Mouse (Mus musculus) stomach, postnatal 0 days (tissue): Measurements from ENCODE around the gene Gm5622.
"Not testable (repeated sequence)": the region's sequence is repeated elsewhere in the genome, so short reads cannot be mapped to it uniquely, and the experiment has no call there.

Experiments
- CTCF ChIP-seq: IDR thresholded peaks from 2 replicates; pipeline ENCODE4 v1.5.1; 2016; ENCODE audit warnings: antibody characterized with exemption, low read depth, mild to moderate bottlenecking, moderate library complexity
- EP300 ChIP-seq: optimal IDR thresholded peaks from 2 replicates; pipeline ENCODE3; 2016; ENCODE audit warnings: antibody characterized with exemption

- TF ChIP-seq CTCF, EP300: not testable (repeated sequence)
These were observed 21.4 kb downstream of the Gm5622 start, which contains the start of gene Gm17175 for GRCm38 (mm10) chr14:51573963-51574362.
